Mouse (Mus musculus) E14TG2a.4 (cell line): ENCODE measurements at regions not wholly inside any gene's neighbourhood (a gene's known extent, or its start where the extent isn't known, plus 50 kb on each side); places are given as distances from the start of the nearest gene placed in this dataset.

Experiments
- H3K27me3 ChIP-seq: 2 replicates; pipeline ENCODE4 v1.6.1; 2014; ENCODE audit warnings: low read length, control low read depth; ENCODE audit not compliant: insufficient read depth
- H3K36me3 ChIP-seq: 2 replicates; pipeline ENCODE4 v1.6.1; 2014; ENCODE audit warnings: low read length, control low read depth; ENCODE audit not compliant: insufficient read depth
- H3K4me1 ChIP-seq: replicated peaks from 2 replicates; pipeline ENCODE4 v1.6.1; 2014; ENCODE audit warnings: low read depth, low read length, control low read depth
- H3K4me3 ChIP-seq: replicated peaks from 2 replicates; pipeline ENCODE4 v1.5.1; 2014; ENCODE audit warnings: mild to moderate bottlenecking, low read length
- H3K9me3 ChIP-seq: 2 replicates; pipeline ENCODE4 v1.6.1; 2014; ENCODE audit warnings: low read length, control low read depth
- CTCF ChIP-seq: conservative IDR thresholded peaks from 2 replicates; pipeline ENCODE4 v1.5.1; 2014; ENCODE audit warnings: low read length
- NANOG ChIP-seq: IDR thresholded peaks from 2 replicates; pipeline ENCODE4 v1.6.1; 2014; ENCODE audit warnings: borderline replicate concordance, low read length, mixed read lengths
- POU5F1 ChIP-seq: IDR thresholded peaks from 2 replicates; pipeline ENCODE4 v1.6.1; 2014; ENCODE audit warnings: low read length, borderline replicate concordance

DNA sequence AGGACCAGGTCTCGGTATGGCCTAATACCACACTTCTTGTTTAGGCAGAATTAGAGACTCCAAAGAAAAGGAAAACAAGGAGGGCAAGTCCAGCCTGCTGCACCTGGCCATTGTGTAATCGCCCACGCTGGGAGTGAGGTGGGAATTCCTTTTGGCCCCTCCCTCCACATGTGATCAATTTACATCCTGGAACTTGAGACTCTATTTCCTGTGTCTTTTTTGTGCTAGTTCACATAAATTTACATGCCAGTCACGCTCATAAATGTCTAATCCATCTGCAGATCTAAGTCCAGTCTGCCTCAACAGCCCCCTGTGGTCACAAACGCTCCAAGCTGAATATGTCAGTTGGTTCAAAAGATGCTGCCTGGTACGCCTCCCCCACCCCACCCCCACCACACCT lies 184.2 kb upstream of the Hmga2 start:
- Histone ChIP-seq H3K27me3 (no peaks in the 10 kb centered on the region), H3K9me3 (peaks cover 42% of the 10 kb centered on the region), H3K4me1 (no peaks in the 10 kb centered on the region), H3K4me3 (no peak overlapping the region), H3K36me3 (no peaks in the 10 kb centered on the region)
- no peak for TF ChIP-seq CTCF
- TF ChIP-seq POU5F1: no peak

- Histone ChIP-seq H3K4me3 (no peak overlapping the region), H3K27me3 (no peaks in the 10 kb centered on the region), H3K4me1 (no peaks in the 10 kb centered on the region), H3K36me3 (no peaks in the 10 kb centered on the region), H3K9me3 (peaks cover 27% of the 10 kb centered on the region)
- TF ChIP-seq POU5F1: no peak
- no peak for TF ChIP-seq CTCF
- no peak for TF ChIP-seq NANOG
Observed at GRCm38 (mm10) chr10:120655238-120655931, 179.1 kb upstream of the Hmga2 start.

- Histone ChIP-seq H3K4me3 (no peak overlapping the region), H3K9me3 (peaks cover 9% of the 10 kb centered on the region), H3K36me3 (no peaks in the 10 kb centered on the region), H3K4me1 (no peaks in the 10 kb centered on the region), H3K27me3 (peaks cover 4% of the 10 kb centered on the region; the same call in 1 of the 2 replicates)
- TF ChIP-seq CTCF: no peak
- no peak for TF ChIP-seq NANOG
- TF ChIP-seq POU5F1: no peak
Observed at GRCm38 (mm10) chr10:120652525-120653215, 176.4 kb upstream of the Hmga2 start.

DNA sequence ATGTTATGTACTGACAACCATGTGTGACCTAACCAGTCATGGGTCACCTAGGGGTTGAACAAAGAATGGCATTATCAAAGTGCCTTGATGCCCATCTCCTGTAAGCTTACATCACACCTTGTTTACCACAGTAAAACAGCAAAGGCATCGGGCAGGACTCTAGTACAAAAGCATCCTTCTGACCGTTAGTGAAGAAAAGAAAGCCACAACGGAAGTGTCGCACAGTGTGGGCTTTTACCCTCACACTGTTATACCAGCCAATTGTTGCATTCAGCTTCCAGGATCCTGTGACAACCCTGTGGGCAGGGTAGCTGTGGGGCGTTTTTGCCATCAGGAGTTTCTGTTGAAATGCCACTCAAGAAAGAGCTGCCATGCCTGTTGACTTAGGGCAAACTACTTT lies 175.6 kb upstream of the Hmga2 start:
- Histone ChIP-seq H3K9me3 (peaks cover under 1% of the 10 kb centered on the region), H3K4me3 (no peak overlapping the region), H3K36me3 (no peaks in the 10 kb centered on the region), H3K4me1 (0 out of 2 replicates have a peak, but pooled peaks cover 4% of the 10 kb centered on the region), H3K27me3 (peaks cover 4% of the 10 kb centered on the region; the same call in 1 of the 2 replicates)
- TF ChIP-seq POU5F1 (no peak), NANOG (no peak), CTCF (no peak)

GRCm38 (mm10) chr10:120650336-120650735 lies 174.1 kb upstream of the Hmga2 start:
- Histone ChIP-seq H3K4me1 (peaks cover 12% of the 10 kb centered on the region; the same call in 1 of the 2 replicates), H3K4me3 (no peak overlapping the region), H3K9me3 (no peaks in the 10 kb centered on the region), H3K36me3 (no peaks in the 10 kb centered on the region), H3K27me3 (peaks cover 4% of the 10 kb centered on the region; the same call in 1 of the 2 replicates)
- no peak for TF ChIP-seq NANOG
- no peak for TF ChIP-seq POU5F1
- TF ChIP-seq CTCF: no peak

DNA sequence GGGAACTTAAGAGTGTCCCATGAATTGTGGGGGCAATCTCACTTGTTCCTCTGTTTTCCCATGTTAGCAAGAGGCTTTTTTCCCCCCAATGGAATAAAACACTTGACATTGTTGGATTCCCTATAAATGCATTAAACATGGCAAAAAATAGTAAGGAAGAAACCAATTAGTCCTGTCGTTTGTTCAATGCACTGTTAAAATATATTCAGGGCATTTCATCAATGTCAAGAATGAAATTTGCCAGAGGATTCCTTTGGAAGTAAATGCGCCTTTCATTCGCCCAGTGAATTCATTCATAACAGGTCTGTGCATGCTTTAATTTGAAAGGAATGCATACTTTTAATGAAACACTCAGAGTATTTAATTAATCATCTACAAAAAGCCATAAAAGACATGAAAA lies 172.5 kb upstream of the Hmga2 start:
- no peaks in the 10 kb centered on the region for H3K36me3 ChIP-seq
- H3K4me1 ChIP-seq: peaks cover 12% of the 10 kb centered on the region; the same call in 1 of the 2 replicates
- no peak for TF ChIP-seq POU5F1
- TF ChIP-seq CTCF: no peak
- TF ChIP-seq NANOG: no peak
- no peak overlapping the region for H3K4me3 ChIP-seq
- H3K27me3 ChIP-seq: peaks cover 4% of the 10 kb centered on the region; the same call in 1 of the 2 replicates
- no peaks in the 10 kb centered on the region for H3K9me3 ChIP-seq

GRCm38 (mm10) chr10:120648031-120648430 lies 171.8 kb upstream of the Hmga2 start:
- H3K4me3 ChIP-seq: no peak overlapping the region
- no peaks in the 10 kb centered on the region for H3K9me3 ChIP-seq
- TF ChIP-seq POU5F1 (no peak), CTCF (no peak), NANOG (no peak)
- H3K27me3 ChIP-seq: peaks cover 8% of the 10 kb centered on the region; the same call in 1 of the 2 replicates
- H3K36me3 ChIP-seq: no peaks in the 10 kb centered on the region
- H3K4me1 ChIP-seq: peaks cover 12% of the 10 kb centered on the region; the same call in 1 of the 2 replicates

GRCm38 (mm10) chr10:120647323-120647722 lies 171.1 kb upstream of the Hmga2 start:
- Histone ChIP-seq H3K36me3 (no peaks in the 10 kb centered on the region), H3K4me1 (peaks cover 12% of the 10 kb centered on the region; the same call in 1 of the 2 replicates), H3K4me3 (no peak overlapping the region), H3K27me3 (peaks cover 10% of the 10 kb centered on the region; the same call in 1 of the 2 replicates), H3K9me3 (no peaks in the 10 kb centered on the region)
- TF ChIP-seq CTCF: no peak
- no peak for TF ChIP-seq NANOG
- TF ChIP-seq POU5F1: no peak
